Mouse (Mus musculus): ENCODE data around the gene Hapln4. TPM values are rescaled to one million over a fixed set of nuclear protein-coding genes. Genes with fewer than 3 reads are reported as not detected.

Gene Hapln4
- not detected for total RNA-seq (2023)

DNA sequence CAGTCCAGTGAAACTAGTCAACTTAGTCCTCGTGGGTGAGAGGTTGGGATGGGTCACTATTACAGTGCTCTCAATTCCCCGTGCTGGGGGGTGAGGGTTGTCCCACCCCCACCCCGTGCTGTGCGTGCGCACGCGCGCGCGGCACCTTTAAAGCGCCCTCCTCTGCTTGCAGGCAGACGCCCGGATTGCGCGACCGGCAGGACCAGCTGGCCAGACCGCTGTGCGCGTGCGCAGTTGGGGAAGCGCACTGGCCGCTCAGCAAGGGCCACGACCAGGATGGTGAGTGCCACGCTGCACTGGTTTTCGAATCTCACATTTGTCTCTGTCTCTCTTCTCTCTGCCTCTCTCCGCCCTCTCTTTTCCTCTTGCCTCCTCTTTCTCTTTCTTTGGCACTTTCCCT is at the start of gene Hapln4:
TSS of gene Hapln4 (plus strand) at position 173 of the 400 bp plus-strand sequence.

GRCm38 (mm10) chr8:70042583-70043455 is 40.4 kb upstream of the Hapln4 start, which contains the start of the genes Mau2 and Sugp1:
Gene Mau2 (minus strand): TSS chr8:70042734.
Gene Sugp1 (plus strand): TSS chr8:70042813.

GRCm38 (mm10) chr8:70072441-70073069 is 10.7 kb upstream of the Hapln4 start, which contains the start of gene Tm6sf2:
Gene Tm6sf2 (plus strand): TSS chr8:70072924.

GRCm38 (mm10) chr8:70120667-70121066 is 37.4 kb downstream of the Hapln4 start, which contains the start of gene Ncan:
Gene Ncan (minus strand): TSS chr8:70120873.

DNA sequence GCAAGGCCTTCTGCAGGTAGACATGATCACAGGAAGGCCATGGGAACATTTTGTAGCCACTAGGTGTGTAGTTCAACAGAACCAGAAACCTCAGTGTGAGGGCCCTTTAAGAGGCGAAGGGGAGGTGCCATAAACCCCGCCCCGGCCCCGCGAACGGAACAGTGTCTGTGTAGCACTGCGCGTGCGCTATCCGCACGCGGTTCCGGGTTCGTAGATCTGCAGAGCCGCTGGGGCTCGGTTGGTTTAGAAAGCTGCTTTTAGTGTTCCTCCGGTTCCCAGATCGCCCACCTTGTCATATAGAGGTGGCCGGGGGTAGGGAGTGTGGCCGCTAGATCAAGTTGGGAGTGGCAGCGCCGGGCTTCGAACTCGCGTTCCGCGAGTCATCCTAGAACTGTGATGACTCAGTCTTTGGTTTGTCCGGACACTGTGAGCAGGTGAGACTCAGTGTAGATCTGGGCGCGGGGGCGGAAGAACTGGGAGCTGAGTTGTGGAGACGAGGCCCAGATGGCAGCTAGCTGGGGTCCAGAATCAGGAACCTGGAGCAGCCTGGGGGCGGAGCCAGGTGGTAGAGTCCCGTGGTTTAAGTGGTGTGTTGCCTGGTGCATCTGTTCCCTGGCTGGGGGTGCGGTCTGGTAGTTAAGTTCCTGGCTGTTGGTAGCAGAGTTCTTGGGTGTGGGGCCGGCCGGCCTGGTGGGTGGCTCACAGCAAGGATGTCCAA is 48.1 kb downstream of the Hapln4 start, which contains the start of gene Nr2c2ap:
TSS of gene Nr2c2ap (plus strand) at position 168 of the 718 bp plus-strand sequence.

GRCm38 (mm10) chr8:70139026-70139857 is 56.0 kb downstream of the Hapln4 start, which contains the start of the genes Rfxank, Borcs8 and Mef2b:
Gene Rfxank (minus strand): TSS chr8:70139154.
Gene Borcs8 (plus strand): TSS chr8:70139499.
Gene Mef2b (plus strand): TSS chr8:70139711.

Other genes with a start within 250 kb of the Hapln4 start
- not detected for gene Cilp2, start 195.8 kb upstream of the Hapln4 start, total RNA-seq (2023)
- 1 to 10 TPM; 1.1 to 3.2 TPM for gene Tssk6, start 181.3 kb upstream of the Hapln4 start, total RNA-seq (2023)
- 10 to 100 TPM; 52.0 to 58.5 TPM for gene Ndufa13, start 180.9 kb upstream of the Hapln4 start, total RNA-seq (2023)
- 1 to 10 TPM in 1 of 2 experiments, not detected in 1; 1.7 TPM for gene Yjefn3, start 180.7 kb upstream of the Hapln4 start, total RNA-seq (2023)
- gene Gatad2a, start 87.1 kb upstream of the Hapln4 start, total RNA-seq (2023), result 10 to 100 TPM; 71.9 to 72.4 TPM
- 10 to 100 TPM; 90.3 to 90.9 TPM for gene Mau2, start 40.7 kb upstream of the Hapln4 start, total RNA-seq (2023)
- 10 to 100 TPM; 31.1 to 32.2 TPM for gene Sugp1, start 40.6 kb upstream of the Hapln4 start, total RNA-seq (2023)
- gene Tm6sf2, start 10.5 kb upstream of the Hapln4 start, total RNA-seq (2023), result not detected
- not detected for gene Ncan, start 37.4 kb downstream of the Hapln4 start, total RNA-seq (2023)
- 10 to 100 TPM; 23.5 to 26.6 TPM for gene Nr2c2ap, start 47.9 kb downstream of the Hapln4 start, total RNA-seq (2023)
- 10 to 100 TPM; 16.6 to 16.8 TPM for gene Rfxank, start 55.7 kb downstream of the Hapln4 start, total RNA-seq (2023)
- 10 to 100 TPM; 40.9 to 43.7 TPM for gene Borcs8, start 56.0 kb downstream of the Hapln4 start, total RNA-seq (2023)
- gene Mef2b, start 56.3 kb downstream of the Hapln4 start, total RNA-seq (2023), result 1 to 10 TPM in 1 of 2 experiments, under 1 TPM in 1; 0.37 to 1.6 TPM
- 10 to 100 TPM; 30.3 to 40.8 TPM for gene Tmem161a, start 88.9 kb downstream of the Hapln4 start, total RNA-seq (2023)
- 1 to 10 TPM; 3.1 to 3.6 TPM for gene Slc25a42, start 128.8 kb downstream of the Hapln4 start, total RNA-seq (2023)
- 10 to 100 TPM; 32.9 to 34.4 TPM for gene Sugp2, start 150.8 kb downstream of the Hapln4 start, total RNA-seq (2023)
- 1 to 10 TPM; 3.6 to 8.7 TPM for gene Armc6, start 151.0 kb downstream of the Hapln4 start, total RNA-seq (2023)
- gene Homer3, start 199.4 kb downstream of the Hapln4 start, total RNA-seq (2023), result 10 to 100 TPM; 11.2 to 12.6 TPM
- gene Ddx49, start 219.0 kb downstream of the Hapln4 start, total RNA-seq (2023), result 10 to 100 TPM; 45.8 to 47.9 TPM
- gene Cope, start 219.1 kb downstream of the Hapln4 start, total RNA-seq (2023), result 100 to 1,000 TPM; 162 TPM
- gene Cers1, start 232.3 kb downstream of the Hapln4 start, total RNA-seq (2023), result not detected
- gene Gdf1, start 246.4 kb downstream of the Hapln4 start, total RNA-seq (2023), result not detected

Data from monocyte, adult 59 days (primary cell).